Mouse (Mus musculus) layer of hippocampus, postnatal 36 days (tissue): ENCODE measurements at regions not wholly inside any gene's neighbourhood (a gene's known extent, or its start where the extent isn't known, plus 50 kb on each side); places are given as distances from the start of the nearest gene placed in this dataset.

ENCODE experiments used
- DNase-seq, 2 experiments: peaks; one replicate each; pipeline ENCODE4 v3.0.0; 2022

GRCm38 (mm10) chr8:112933815-112934214, 364.0 kb downstream of the Cntnap4 start:
- DNase-seq = no peak

DNA sequence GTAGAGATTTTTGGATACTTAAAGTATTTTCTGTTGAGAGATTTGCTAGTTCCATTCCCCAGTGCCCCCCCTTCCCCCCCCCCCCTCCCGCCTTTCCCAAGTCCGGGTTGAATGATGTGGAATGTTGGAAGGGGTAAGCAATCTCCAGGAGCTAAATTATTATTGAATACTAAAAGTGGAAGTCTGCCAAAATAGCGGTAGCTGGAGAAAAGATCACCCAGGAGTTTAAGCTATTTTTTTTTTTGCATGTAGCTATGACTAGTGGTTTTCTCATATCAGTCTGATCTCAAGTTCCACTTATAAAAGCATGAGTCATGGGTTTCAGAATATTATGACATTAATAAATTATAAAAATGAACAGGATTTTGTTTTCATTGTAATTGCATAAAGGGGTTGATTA, 365.6 kb downstream of the Cntnap4 start:
- no peak for DNase-seq

DNA sequence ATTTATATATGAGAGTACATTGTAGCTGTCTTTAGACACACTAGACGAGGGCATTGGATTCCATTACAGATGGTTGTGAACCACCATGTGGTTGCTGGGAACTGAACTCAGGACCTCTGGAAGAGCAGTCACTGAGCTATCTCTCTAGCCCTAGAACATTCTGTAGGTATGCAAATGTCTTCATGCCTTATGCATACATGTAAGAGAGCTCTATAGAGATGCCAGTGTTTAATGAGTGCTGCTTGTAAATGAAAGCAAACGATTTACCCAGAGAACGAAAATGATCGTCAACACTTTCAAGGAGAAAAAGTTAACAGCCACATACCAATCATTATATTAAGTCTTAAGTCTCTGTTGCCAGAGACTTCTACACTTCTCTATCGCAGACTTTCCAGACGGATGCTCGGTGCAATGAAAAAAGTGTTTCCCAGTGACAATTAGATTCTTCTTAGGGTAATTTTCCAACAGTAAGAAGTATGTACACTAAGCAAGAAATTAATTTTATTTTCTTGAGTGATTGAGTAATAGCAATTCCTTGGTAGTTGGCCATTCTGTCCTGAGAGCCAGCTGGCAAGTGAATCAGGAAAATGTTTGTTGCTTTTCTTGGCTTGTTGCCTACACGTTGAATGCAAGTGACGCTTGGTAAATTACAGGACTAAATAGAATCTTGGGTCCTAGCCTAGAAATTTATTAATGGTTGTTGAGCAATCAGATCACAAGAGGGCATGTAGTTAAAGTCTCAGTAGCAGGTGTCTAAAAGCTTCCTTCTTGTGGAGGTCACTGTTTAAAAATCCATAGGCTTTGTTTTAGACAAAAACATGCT, 366.3 kb downstream of the Cntnap4 start:
- DNase-seq = no peak

DNA sequence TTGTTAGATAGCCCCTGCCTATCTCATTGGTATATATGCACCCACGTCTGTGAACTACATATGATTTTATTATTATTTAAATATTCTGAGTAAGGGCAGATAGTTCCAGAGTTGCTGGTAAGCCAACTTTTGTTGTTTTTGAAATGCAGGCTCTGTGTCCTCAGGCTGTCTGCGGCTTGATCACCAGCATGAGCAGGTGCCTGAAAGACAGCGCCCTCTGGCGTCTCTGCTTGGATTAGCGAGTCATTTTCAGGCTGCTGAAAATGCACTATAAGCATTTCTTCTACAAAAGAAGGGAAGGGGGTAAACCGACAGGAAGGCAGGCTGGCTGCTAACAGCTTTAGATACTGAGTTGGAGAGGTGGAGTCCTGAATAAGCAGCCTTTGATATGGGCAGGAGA, 402.6 kb downstream of the Cntnap4 start:
- peak; percentile 74 to 78 for DNase-seq

DNA sequence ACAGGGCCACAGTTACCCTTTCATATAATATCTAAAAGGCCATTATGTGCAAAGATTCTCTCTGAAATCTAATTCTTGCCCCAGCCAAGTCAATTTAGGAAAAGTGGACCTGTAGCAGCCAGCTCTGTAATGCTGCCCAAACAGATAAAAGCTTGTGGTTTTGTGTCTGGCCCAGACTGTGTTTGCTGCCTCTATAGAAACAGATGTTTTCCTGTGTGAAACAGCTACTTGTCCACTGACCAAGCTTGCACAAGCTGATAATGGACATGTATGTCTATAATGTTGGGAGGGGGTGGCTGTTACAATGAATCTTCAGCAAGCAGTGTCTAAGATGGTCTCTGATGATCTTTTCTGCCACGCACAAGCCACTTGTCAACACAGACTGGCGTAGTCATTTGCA, 405.9 kb downstream of the Cntnap4 start:
- no peak for DNase-seq

DNA sequence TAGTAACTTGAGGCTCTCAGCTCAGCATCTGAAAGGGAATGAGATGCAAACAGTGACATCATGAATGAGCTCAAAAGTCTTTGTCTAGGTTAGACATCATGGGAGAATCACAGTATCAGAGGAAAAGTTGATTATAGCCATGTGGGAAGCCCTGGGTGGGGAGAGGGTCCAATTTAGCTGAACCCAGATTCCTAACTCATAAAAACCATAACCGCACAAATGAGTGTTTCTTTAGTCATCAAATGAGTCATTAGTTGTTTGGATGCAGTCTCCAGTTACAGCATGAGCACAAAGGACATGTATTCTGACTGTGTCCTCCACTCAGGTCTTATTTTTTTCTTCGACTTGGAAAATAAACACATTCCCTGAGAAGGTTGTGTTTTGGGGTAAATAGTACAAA, 406.5 kb downstream of the Cntnap4 start:
- DNase-seq = no peak

GRCm38 (mm10) chr8:112993781-112994180, 423.9 kb downstream of the Cntnap4 start:
- no peak for DNase-seq

- no peak for DNase-seq
Measured at GRCm38 (mm10) chr8:113007356-113007755, 437.5 kb downstream of the Cntnap4 start.

- no peak for DNase-seq
Measured at GRCm38 (mm10) chr8:113028880-113029279, 459.0 kb downstream of the Cntnap4 start.

DNA sequence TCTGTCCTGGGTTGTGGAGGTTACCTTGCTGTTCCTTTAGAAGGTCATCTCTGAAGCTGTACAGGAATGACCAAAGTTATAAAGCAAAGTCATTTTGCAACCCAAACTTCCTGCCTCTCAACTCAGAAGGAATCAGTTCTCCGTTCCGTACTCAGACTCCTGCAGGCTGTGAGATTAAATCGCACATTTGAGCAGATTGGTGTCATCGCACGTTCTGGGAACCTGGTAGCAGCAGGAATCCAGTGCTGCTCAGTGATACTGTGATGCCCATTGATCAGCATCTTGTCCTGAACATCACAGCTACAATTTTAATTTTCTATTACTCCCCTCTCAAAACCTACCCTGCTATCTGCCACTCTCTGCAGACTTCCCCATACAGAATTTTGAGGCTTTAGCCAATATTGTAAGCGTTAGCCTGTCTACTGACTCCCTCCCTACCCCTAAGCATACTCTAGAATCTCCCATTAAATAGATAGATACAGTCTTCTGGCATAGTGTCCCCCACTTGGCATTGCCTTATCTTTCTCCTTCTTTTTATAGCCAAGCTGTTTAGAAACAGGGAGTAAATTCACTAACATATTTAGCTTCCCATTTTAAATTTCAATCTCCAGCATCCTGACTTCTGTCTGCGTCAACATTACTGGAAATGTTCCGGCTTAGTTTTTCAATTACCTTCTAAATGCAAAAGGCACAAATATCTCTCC, 482.1 kb downstream of the Cntnap4 start:
- no peak for DNase-seq

DNA sequence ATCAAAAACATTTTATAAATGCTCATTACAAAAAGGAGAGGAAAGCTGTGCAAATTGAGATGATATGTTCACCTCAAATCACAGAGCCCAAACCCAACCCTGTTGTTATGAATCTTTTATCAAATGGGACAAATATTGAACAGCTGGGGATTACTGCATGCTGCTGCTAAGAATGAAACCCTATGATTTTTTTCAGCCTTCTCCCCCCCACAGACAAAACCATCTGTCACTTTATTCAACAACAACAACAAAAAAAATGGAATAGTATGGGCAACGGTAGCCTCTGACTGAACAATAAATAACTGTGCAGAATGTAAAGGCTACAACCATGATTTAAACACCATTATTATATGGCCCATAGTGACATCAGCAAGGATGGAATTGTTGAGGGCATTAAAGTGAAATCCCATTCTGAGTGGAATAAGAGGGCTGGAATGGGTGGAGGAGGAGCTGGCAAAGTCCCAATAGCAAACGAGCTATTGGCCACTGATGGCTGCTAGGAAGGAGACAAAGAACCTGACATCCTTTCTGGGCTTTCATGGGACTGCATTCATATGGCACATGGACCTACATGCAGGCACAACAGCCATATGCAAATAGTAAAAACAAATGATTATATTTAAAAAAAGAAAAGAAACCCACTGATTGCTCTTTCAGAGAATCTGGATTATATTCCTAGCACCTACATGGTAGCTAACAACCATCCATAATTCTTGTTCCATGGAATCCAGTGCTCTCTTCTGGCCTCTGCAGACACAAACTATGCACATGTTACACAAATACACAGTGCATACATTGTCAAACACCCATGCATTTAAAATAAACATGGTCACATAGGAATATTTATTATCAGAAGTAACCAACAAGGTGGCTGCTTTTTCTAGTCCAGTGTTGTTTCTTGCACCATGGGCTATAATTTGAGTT, 495.7 kb downstream of the Cntnap4 start:
- DNase-seq = no peak

DNA sequence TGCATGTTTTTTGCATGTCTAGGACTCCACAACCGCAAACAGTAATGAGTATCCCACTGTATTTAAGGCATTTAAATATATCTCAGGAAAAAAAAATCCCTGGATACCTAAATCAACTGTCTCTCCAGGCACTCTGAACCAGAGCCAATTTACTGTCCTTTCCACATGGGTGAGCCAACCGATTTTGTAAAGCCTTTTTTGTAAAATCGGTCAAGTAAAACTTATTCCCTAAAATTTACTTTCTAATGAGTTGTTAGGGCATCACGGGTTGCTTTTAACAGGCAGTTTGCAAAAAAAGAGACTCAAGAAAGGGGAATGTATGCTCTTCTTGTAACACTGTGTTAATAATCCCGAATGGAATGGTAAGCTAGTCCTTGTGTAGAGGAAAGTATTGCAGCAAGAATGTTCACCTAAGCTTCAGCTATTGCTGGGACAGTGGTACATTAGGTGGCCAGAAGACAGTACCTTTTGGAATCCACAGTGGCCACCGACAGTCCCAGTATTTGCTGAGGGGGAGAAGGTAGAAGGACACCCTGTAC, 496.4 kb downstream of the Cntnap4 start:
- no peak for DNase-seq

GRCm38 (mm10) chr8:113083976-113084375, 514.1 kb downstream of the Cntnap4 start:
- DNase-seq = peak; percentile 7 to 16

DNA sequence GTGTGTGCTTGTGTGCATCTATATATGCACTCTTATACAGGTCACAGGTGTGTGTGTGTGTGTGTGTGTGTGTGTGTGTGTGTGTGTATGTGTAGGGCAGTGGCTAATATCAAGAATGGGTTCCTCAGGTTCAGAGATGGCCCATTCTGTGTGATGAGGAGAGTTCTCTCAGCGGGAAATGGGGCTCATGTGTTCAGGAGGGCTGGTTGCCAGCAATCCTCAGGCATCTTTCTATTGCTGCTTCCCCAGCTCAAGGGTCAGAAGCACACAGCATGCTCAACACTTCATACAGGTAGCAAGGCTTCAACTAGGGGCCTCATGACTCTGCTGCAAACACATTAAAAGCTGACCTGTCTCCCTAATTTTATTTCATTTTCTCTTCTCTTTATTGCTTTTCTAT, 517.7 kb downstream of the Cntnap4 start:
- no peak for DNase-seq

- DNase-seq = no peak
Measured at GRCm38 (mm10) chr8:113111665-113112064, 523.7 kb upstream of the Mon1b start.

DNA sequence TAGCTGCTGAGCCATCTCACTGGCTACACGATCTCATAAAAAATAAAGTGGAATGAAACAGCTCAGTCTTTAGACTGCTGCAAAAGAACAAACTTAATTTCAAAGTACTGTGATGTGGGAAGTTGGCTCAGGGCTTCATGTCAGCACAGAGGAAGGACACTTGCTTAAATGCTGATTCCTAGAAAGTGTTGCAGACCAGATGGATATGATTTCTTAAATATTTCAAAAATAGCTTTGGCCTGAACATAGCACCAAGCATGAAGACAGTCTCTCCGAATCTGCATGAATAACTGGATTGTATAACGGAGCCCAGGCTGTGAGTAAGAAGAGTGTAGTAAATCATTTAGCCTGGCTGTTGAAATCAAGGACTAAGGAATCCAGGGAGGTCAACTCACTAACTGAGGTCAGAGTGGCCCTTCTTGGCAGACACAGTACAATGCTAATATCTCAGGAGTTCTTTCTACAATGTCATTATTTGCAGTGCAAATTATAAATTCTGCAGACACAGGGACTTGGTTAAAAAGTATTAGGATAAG, 521.2 kb upstream of the Mon1b start:
- no peak for DNase-seq

DNA sequence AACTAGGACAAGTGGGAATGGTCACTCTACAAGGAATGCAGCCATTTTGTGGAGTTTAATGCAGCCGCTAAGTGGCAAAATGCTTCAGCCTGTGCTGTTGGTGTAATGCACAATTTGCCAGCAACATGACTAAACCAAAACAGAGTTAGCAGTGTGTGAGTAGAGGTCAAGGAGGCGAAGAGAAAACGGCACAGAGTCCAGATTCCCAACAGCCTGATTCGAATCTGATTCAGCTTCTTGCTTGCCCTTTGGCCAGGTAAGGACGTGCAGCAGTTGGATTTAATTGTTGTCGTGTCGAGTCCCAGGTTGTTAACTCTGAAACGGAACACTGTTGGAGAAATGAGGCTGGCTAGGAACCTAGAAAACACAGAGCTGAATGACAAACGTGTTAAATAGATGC, 518.1 kb upstream of the Mon1b start:
- no peak for DNase-seq

- no peak for DNase-seq
Measured at GRCm38 (mm10) chr8:113125586-113125985, 509.8 kb upstream of the Mon1b start.

DNA sequence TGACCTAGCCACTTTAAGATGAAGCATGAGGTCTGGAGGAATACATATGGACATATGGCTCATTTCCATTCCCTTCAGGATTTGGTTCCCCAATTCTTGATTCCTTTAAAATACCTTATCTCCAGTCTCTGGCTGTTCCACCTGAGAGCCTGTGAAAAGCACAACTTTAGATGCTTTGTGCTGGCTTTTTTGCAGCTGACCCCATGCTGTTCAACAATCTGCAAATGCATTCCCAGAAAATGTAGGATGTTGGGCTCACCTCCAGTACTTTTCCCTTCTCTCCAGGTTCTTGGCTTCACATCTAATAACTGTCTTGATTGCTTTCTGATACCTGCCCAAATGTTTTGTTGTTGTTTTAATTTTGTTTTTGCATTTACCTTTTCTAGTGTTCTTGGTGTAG, 498.0 kb upstream of the Mon1b start:
- no peak for DNase-seq

DNA sequence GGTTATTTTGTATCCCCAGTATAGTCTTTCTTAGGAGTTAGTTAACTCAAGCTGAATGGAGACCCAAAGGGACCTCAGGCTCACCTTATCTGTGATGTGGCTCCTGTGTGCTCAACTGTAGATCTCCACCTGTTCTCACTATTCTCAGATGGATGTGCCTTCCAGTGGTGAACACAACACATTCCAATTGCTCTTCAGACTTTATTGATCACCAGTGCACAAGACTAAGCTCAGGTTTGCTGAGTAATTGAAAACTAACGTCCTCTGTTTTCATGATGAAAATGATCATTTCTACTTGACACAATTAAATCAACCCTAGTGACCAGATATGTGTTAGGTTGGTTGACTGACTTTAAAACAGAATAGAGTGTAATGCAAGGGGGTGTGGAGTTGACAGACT, 495.4 kb upstream of the Mon1b start:
- DNase-seq = no peak

GRCm38 (mm10) chr8:113141131-113141530, 494.3 kb upstream of the Mon1b start:
- no peak for DNase-seq

DNA sequence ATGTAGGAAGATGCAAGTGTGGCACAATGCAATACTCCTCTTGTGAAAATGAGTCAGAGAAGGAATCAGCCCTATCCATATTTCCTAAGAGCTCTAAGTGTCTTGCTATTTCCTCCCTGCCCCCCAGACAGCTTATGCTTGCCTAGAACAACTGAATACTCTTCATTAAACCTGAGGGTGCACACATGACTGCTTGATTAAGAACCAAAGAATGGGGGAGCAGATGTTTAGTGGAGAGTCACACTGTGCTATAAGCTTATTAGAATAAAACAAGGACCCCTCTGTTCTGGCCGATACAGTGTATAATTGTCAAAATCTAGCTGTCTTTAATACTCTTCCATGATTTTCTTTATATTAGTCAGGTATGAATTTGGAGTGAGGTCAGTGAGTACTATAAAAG, 458.8 kb upstream of the Mon1b start:
- DNase-seq = no peak
